Comparison of ENCODE assay signal across 10 mouse cellular contexts in the genomic region with DNA sequence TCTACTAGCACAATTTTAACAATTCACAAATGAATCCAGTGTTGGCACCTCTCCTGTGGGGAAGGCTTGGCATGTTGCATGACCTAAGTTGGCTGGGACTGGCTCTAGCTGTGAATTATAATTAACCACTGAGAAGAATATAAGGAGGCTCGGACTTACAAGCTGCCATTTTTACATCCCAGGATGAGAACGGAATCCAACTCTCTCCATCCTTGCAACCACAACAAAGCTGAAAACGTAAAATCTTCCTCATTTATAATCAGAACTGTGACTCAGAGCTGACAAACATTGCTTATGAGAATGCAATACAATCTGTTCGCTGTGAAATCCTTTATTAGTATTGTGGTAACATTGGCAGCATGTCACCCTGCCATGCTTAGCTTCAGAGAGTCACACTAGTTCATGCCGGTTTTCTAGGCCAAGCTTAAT.
DNase-seq lines count a peak whose midpoint lies in the region; ATAC-seq and TF ChIP-seq lines count a peak whose summit lies in the region.
"Had no signal": no experiment of that assay in that cellular context is flagged by ENCODE, and none has a peak within 500 bp of the region (broad histone marks: within the 10 kb centered on the region; RNA-seq: fewer than 3 reads in every experiment).

No protein-coding gene starts in this region.

- WGBS in heart, embryonic 10.5 days, result 78% methylated on average over 5 of the region's 5 CpGs
- 51% methylated on average over 5 of the region's 5 CpGs for WGBS in hindbrain, embryonic 16.5 days
- WGBS in midbrain, embryonic 15.5 days, result 66% methylated on average over 5 of the region's 5 CpGs
- WGBS in thymus, adult 2 months, result 93% methylated on average over 5 of the region's 5 CpGs

- H3K4me3 ChIP-seq in heart, embryonic 10.5 days, result no peak overlapping the region
- H3K4me3 ChIP-seq in hindbrain, embryonic 16.5 days (ENCODE audit: low read length), result no peak overlapping the region
- no peak overlapping the region for H3K4me3 ChIP-seq in midbrain, embryonic 15.5 days
- H3K4me3 ChIP-seq in thymus, adult 2 months (ENCODE audit: control insufficient read depth, insufficient read depth, low read length), result no peak overlapping the region

- peak overlapping the region; percentile 83 for H3K27ac ChIP-seq in heart, embryonic 10.5 days
- H3K27ac ChIP-seq in hindbrain, embryonic 16.5 days (ENCODE audit: low read depth, low read length), result peak overlapping the region; percentile 41
- peak overlapping the region; percentile 16; the same call in 1 of the 2 replicates for H3K27ac ChIP-seq in midbrain, embryonic 15.5 days
- H3K27ac ChIP-seq in thymus, adult 2 months (ENCODE audit: control insufficient read depth, insufficient read depth, low read length), result no peak overlapping the region
- H3K27ac ChIP-seq: macrophage had no signal

- no peak overlapping the region for H3K4me2 ChIP-seq in hindbrain, embryonic 16.5 days (ENCODE audit: low read length)
- H3K4me2 ChIP-seq in midbrain, embryonic 15.5 days, result no peak overlapping the region

- intact Hi-C loops in gastrocnemius, postnatal 14 days (cut with DNase I; ENCODE audit: low total_unique reads), result no loop called here

- no peaks in the 10 kb centered on the region for H3K36me3 ChIP-seq in heart, embryonic 10.5 days
- H3K36me3 ChIP-seq in hindbrain, embryonic 16.5 days (ENCODE audit: control insufficient read depth, insufficient read depth, low read length), result no peaks in the 10 kb centered on the region
- H3K36me3 ChIP-seq in midbrain, embryonic 15.5 days (replicated peaks), result no peaks in the 10 kb centered on the region
- no peaks in the 10 kb centered on the region for H3K36me3 ChIP-seq in thymus, adult 2 months (ENCODE audit: control insufficient read depth, insufficient read depth, low read length)

- peak; percentile 77 for ATAC-seq in hindbrain, embryonic 16.5 days
- ATAC-seq in midbrain, embryonic 15.5 days (replicated peaks), result peak; percentile 65; the same call in 1 of the 2 replicates

- H3K27me3 ChIP-seq in heart, embryonic 10.5 days (ENCODE audit: insufficient read depth, poor library complexity, severe bottlenecking), result no peaks in the 10 kb centered on the region
- no peaks in the 10 kb centered on the region for H3K27me3 ChIP-seq in hindbrain, embryonic 16.5 days (replicated peaks; ENCODE audit: control insufficient read depth, insufficient read depth, low read length)
- no peaks in the 10 kb centered on the region for H3K27me3 ChIP-seq in midbrain, embryonic 15.5 days (replicated peaks)
- no peaks in the 10 kb centered on the region for H3K27me3 ChIP-seq in thymus, adult 2 months (ENCODE audit: control insufficient read depth, insufficient read depth, low read length)

- no peak for TF ChIP-seq CTCF in thymus, adult 2 months (IDR thresholded peaks at IDR 0.05; ENCODE audit: borderline replicate concordance, control insufficient read depth, extremely low read depth, insufficient read depth, low read length, poor library complexity)

- DNase-seq in heart, embryonic 10.5 days (ENCODE audit: low spot score), result no peak
- DNase-seq in heart, adult 8-10 months (ENCODE audit: low spot score), result no peak
- peak; percentile 90 for DNase-seq in cerebellum, adult 11-12 months
- no peak for DNase-seq in thymus, adult 2 months
- DNase-seq in ovary, adult 18-20 months (ENCODE audit: low spot score), result no peak
- no peak for DNase-seq in gastrocnemius, postnatal 14 days
- DNase-seq: kidney, postnatal 25 days had no signal

- TF ChIP-seq POLR2A in thymus, adult 2 months (IDR thresholded peaks at IDR 0.05; ENCODE audit: control insufficient read depth, extremely low read depth, insufficient read depth, low read length, poor library complexity), result no peak

- H3K9ac ChIP-seq in hindbrain, embryonic 16.5 days (ENCODE audit: low read depth, low read length), result no peak overlapping the region
- no peak overlapping the region for H3K9ac ChIP-seq in midbrain, embryonic 15.5 days

- H3K4me1 ChIP-seq in heart, embryonic 10.5 days, result peaks cover 14% of the 10 kb centered on the region; the same call in 1 of the 2 replicates
- peaks cover 3% of the 10 kb centered on the region; the same call in 1 of the 2 replicates for H3K4me1 ChIP-seq in hindbrain, embryonic 16.5 days (ENCODE audit: control insufficient read depth, insufficient read depth, low read depth, low read length)
- no peaks in the 10 kb centered on the region for H3K4me1 ChIP-seq in midbrain, embryonic 15.5 days
- no peaks in the 10 kb centered on the region for H3K4me1 ChIP-seq in thymus, adult 2 months (replicated peaks; ENCODE audit: control insufficient read depth, insufficient read depth, low read length)

- H3K9me3 ChIP-seq in heart, embryonic 10.5 days, result no peaks in the 10 kb centered on the region
- H3K9me3 ChIP-seq in hindbrain, embryonic 16.5 days (ENCODE audit: control insufficient read depth, low read length), result no peaks in the 10 kb centered on the region
- no peaks in the 10 kb centered on the region for H3K9me3 ChIP-seq in midbrain, embryonic 15.5 days
